Comparison of ENCODE assay signal across 15 mouse cellular contexts in the genomic region with DNA sequence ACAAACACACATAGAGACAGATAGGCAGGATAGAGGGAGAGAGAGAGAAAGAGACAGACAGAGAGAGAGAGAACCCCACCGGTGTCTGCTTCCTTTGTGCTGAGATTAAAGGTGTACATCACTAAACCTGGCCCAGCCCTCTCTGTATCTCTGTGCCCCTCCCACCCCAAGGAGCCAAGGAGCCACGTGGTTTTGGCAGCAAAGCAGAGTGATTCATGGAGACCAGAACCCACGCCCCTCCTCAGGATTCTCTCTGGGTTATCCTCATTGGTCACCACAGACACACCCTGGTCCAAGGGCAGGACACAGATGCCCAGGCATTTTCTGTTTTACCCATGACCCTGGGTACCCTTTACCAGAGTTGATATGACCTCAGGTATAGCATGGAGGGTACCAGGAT.
"Had no signal": no experiment of that assay in that cellular context is flagged by ENCODE, and none has a peak within 500 bp of the region (broad histone marks: within the 10 kb centered on the region; RNA-seq: fewer than 3 reads in every experiment).

No protein-coding gene starts in this region.

- H3K9ac ChIP-seq: liver, embryonic 13.5 days; neural tube, embryonic 12.5 days; neural tube, embryonic 15.5 days had no signal

- H3K27me3 ChIP-seq: liver, embryonic 13.5 days; neural tube, embryonic 12.5 days; neural tube, embryonic 15.5 days had no signal

- H3K4me2 ChIP-seq: liver, embryonic 13.5 days; neural tube, embryonic 12.5 days; neural tube, embryonic 15.5 days had no signal

- H3K4me3 ChIP-seq: layer of hippocampus, adult 2 months; liver, embryonic 13.5 days; megakaryocyte, embryonic 14.5 days; midbrain, embryonic 10.5 days; neural tube, embryonic 12.5 days; neural tube, embryonic 15.5 days had no signal

- H3K9me3 ChIP-seq: liver, embryonic 13.5 days; megakaryocyte, embryonic 14.5 days; midbrain, embryonic 10.5 days; neural tube, embryonic 12.5 days; neural tube, embryonic 15.5 days had no signal

- H3K4me1 ChIP-seq: liver, embryonic 13.5 days; neural tube, embryonic 12.5 days had no signal

- DNase-seq: kidney, adult 18-20 months; layer of hippocampus, adult 9-11 months; liver, embryonic 13.5 days; lung, adult 2 months; midbrain, embryonic 14.5 days; retina, postnatal 1 day; right cerebral cortex, postnatal 25 days; thymus, adult 2 months; thymus, postnatal 14 days; thymus, postnatal 4 days had no signal

- H3K36me3 ChIP-seq: liver, embryonic 13.5 days; midbrain, embryonic 10.5 days; neural tube, embryonic 12.5 days; neural tube, embryonic 15.5 days had no signal

- H3K27ac ChIP-seq: layer of hippocampus, adult 2 months; liver, embryonic 13.5 days; midbrain, embryonic 10.5 days; neural tube, embryonic 12.5 days; neural tube, embryonic 15.5 days had no signal
